Mouse (Mus musculus) forebrain, postnatal 0 days (tissue): Measurements from ENCODE around the gene Arrb1. TPM values are rescaled to one million over a fixed set of nuclear protein-coding genes. Genes with fewer than 3 reads are reported as not detected.
A peak's percentile ranks its signal among the peaks of the same experiment; 100 is the strongest.

ENCODE experiments used
- ATAC-seq: fragments of 200-750 bp; cut with Nextera tagmentation; 2 replicates; pipeline ENCODE4 v1.8.0; 2017; ENCODE audit warnings: mild to moderate bottlenecking, moderate library complexity
- DNase-seq: peaks from one replicate; pipeline ENCODE4 v3.0.0-alpha.2; 2015
- H3K27ac ChIP-seq: fragments of 300-500 bp; sonication (generic); 2 replicates; pipeline ENCODE4 v1.5.1; 2014; ENCODE audit warnings: low read depth, mild to moderate bottlenecking, antibody characterized with exemption, low read length, moderate library complexity, mixed read lengths
- H3K27me3 ChIP-seq: fragments of 300-500 bp; sonication (generic); 2 replicates; pipeline ENCODE4 v1.6.1; 2014; ENCODE audit warnings: mild to moderate bottlenecking, low read length, mixed read lengths; ENCODE audit not compliant: insufficient read depth
- H3K36me3 ChIP-seq: fragments of 300-500 bp; sonication (generic); 2 replicates; pipeline ENCODE4 v1.6.1; 2014; ENCODE audit warnings: mild to moderate bottlenecking, moderate library complexity; ENCODE audit not compliant: insufficient read depth
- H3K4me1 ChIP-seq: fragments of 300-500 bp; sonication (generic); 2 replicates; pipeline ENCODE4 v1.6.1; 2014; ENCODE audit warnings: antibody characterized with exemption; ENCODE audit not compliant: insufficient read depth
- H3K4me2 ChIP-seq: fragments of 300-500 bp; sonication (generic); 2 replicates; pipeline ENCODE4 v1.6.1; 2014; ENCODE audit warnings: low read depth, mild to moderate bottlenecking, moderate library complexity
- H3K4me3 ChIP-seq: fragments of 300-500 bp; sonication (generic); 2 replicates; pipeline ENCODE4 v1.5.1; 2014; ENCODE audit warnings: low read depth, low read length, mixed read lengths
- H3K9ac ChIP-seq: fragments of 300-500 bp; sonication (generic); 2 replicates; pipeline ENCODE4 v1.6.1; 2014; ENCODE audit warnings: mild to moderate bottlenecking
- H3K9me3 ChIP-seq: fragments of 300-500 bp; sonication (generic); 2 replicates; pipeline ENCODE4 v1.6.1; 2016; ENCODE audit warnings: low read length
- CTCF ChIP-seq: sonication (generic); IDR thresholded peaks from 2 replicates; pipeline ENCODE4 v1.5.1; 2016; ENCODE audit warnings: antibody characterized with exemption, control low read depth, low read depth
- WGBS: fragments of 180-500 bp; shearing (Covaris S2); extraction: QIAGEN DNeasy Blood & Tissue Kit; methylation state at CpG from one replicate; pipeline ENCODE4 v1.1.7; 2014; 5-methylcytosine and 5-hydroxymethylcytosine counted together
- polyA plus RNA-seq: library from polyadenylated mRNA; unstranded; fragments of >200 nt; fragmentation: Nextera tagmentation; extraction: Ambion mirVana; gene quantifications from 2 replicates; pipeline ENCODE4 v1.2.1, GENCODE M21; 2015
- total RNA-seq: library from RNA; depleted of rRNA; stranded (reverse); fragments of >200 nt; gene quantifications from 2 replicates; pipeline ENCODE4 v1.2.3, GENCODE M21; 2014

The Arrb1 gene
- total and polyA plus RNA-seq, 2 experiments from 2014 or later: 13.0 to 102 TPM

GRCm38 (mm10) chr7:99538421-99538820 lies 3.2 kb downstream of the Arrb1 start:
- H3K9ac ChIP-seq: no peak overlapping the region
- DNase-seq (no peak), ATAC-seq (no peak)
- no peak overlapping the region for H3K27ac ChIP-seq
- peak overlapping the region; percentile 58 for H3K4me2 ChIP-seq
- 80% methylated on average over 4 of the region's 4 CpGs for WGBS
- no peak for TF ChIP-seq CTCF
- no peaks in the 10 kb centered on the region for H3K9me3 ChIP-seq
- no peaks in the 10 kb centered on the region for H3K36me3 ChIP-seq
- H3K27me3 ChIP-seq: no peaks in the 10 kb centered on the region
- H3K4me1 ChIP-seq: peaks cover 36% of the 10 kb centered on the region
- H3K4me3 ChIP-seq: no peak overlapping the region

DNA sequence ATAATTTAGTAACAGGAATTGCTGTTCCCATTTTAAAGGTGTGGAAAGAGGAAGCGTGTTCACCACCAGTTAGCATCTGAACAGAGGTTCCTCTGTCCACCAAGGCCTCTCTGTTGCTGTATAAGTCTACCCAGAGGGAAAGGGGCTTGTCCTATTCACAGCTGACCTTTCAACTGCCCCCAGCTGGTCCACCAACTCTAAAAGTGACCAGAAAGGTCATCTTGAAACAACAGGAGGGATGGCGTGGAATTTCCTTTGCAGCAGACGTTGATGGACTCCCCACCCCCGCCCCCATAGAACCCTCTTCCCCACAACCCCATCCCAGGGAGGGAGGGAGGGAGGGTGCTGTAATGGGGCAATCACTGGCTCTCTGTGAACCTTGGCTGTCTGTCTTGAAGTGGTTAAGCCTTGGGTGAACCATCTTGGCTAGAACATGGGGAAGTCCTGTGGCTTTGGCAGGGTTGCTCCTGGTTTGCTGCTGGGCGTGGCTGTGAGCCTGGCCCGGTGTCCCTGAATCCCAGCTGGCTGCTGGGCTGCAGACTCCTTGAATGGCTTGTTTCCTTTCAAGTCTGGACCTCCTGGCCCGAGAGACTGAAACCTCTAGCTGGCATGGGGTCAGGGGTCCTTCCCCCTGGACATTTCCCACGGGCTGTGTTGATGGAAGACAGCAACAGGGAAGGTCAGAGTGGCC lies 4.1 kb downstream of the Arrb1 start:
- Histone ChIP-seq H3K36me3 (no peaks in the 10 kb centered on the region), H3K4me1 (peaks cover 36% of the 10 kb centered on the region), H3K9me3 (no peaks in the 10 kb centered on the region), H3K27me3 (no peaks in the 10 kb centered on the region), H3K27ac (no peak overlapping the region), H3K4me2 (peak overlapping the region; percentile 58), H3K4me3 (no peak overlapping the region), H3K9ac (no peak overlapping the region)
- no peak for ATAC-seq
- WGBS: 33% methylated on average over 8 of the region's 8 CpGs
- no peak for DNase-seq
- TF ChIP-seq CTCF: no peak

- H3K4me3 ChIP-seq: no peak overlapping the region
- H3K4me1 ChIP-seq: peaks cover 32% of the 10 kb centered on the region
- 88% methylated on average over 2 of the region's 2 CpGs for WGBS
- no peaks in the 10 kb centered on the region for H3K27me3 ChIP-seq
- peaks cover 2% of the 10 kb centered on the region; the same call in 1 of the 2 replicates for H3K36me3 ChIP-seq
- no peak for ATAC-seq
- no peak for DNase-seq
- H3K9ac ChIP-seq: no peak overlapping the region
- TF ChIP-seq CTCF: no peak
- no peak overlapping the region for H3K27ac ChIP-seq
- peak overlapping the region; percentile 58 for H3K4me2 ChIP-seq
- no peaks in the 10 kb centered on the region for H3K9me3 ChIP-seq
These were observed 4.8 kb downstream of the Arrb1 start for GRCm38 (mm10) chr7:99540016-99540415.

GRCm38 (mm10) chr7:99541204-99541603 lies 5.9 kb downstream of the Arrb1 start:
- DNase-seq: no peak

DNA sequence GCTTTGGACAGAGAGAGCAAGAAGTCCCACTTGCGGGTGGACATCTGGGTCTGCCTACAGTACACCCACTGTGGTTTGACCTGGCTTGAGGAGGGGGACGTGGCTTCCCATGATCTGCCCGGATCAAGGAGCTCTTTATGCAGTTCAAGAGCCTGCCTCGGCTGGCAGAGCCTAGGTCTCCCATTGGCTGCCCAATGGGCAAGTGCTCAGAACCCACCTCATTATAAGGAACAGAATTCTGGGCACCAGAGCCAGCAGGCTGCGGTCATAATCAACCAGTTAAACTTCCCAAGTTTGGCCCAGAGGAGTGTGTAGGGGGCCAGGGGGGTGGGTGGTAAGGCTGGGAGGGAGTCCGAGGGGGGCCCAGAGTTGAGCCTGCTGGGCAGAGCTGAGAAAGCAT lies 9.0 kb downstream of the Arrb1 start:
- H3K9ac ChIP-seq: no peak overlapping the region
- peaks cover 12% of the 10 kb centered on the region for H3K36me3 ChIP-seq
- H3K9me3 ChIP-seq: no peaks in the 10 kb centered on the region
- no peak for TF ChIP-seq CTCF
- H3K4me1 ChIP-seq: peaks cover 5% of the 10 kb centered on the region
- WGBS: 29% methylated on average over 6 of the region's 6 CpGs
- H3K4me3 ChIP-seq: no peak overlapping the region
- no peak overlapping the region for H3K4me2 ChIP-seq
- ATAC-seq (peak; percentile 78), DNase-seq (peak; percentile 60)
- H3K27ac ChIP-seq: peak overlapping the region; percentile 50; the same call in 1 of the 2 replicates
- H3K27me3 ChIP-seq: no peaks in the 10 kb centered on the region

More at GRCm38 (mm10) chr7:99541204-99541603, 5.9 kb downstream of the Arrb1 start:
- Histone ChIP-seq H3K9ac (no peak overlapping the region), H3K4me2 (no peak overlapping the region), H3K27ac (no peak overlapping the region), H3K27me3 (no peaks in the 10 kb centered on the region), H3K4me3 (no peak overlapping the region), H3K9me3 (no peaks in the 10 kb centered on the region), H3K36me3 (peaks cover 6% of the 10 kb centered on the region; the same call in 1 of the 2 replicates), H3K4me1 (peaks cover 32% of the 10 kb centered on the region)
- 65% methylated on average over 5 of the region's 5 CpGs for WGBS
- no peak for ATAC-seq
- TF ChIP-seq CTCF: no peak

GRCm38 (mm10) chr7:99545885-99546745 lies 10.8 kb downstream of the Arrb1 start:
- no peaks in the 10 kb centered on the region for H3K9me3 ChIP-seq
- no peaks in the 10 kb centered on the region for H3K4me1 ChIP-seq
- H3K4me2 ChIP-seq: no peak overlapping the region
- no peak for TF ChIP-seq CTCF
- peaks cover 17% of the 10 kb centered on the region for H3K36me3 ChIP-seq
- H3K4me3 ChIP-seq: no peak overlapping the region
- peak overlapping the region; percentile 74 for H3K27ac ChIP-seq
- H3K27me3 ChIP-seq: no peaks in the 10 kb centered on the region
- DNase-seq: peak; percentile 52
- 23% methylated on average over 10 of the region's 10 CpGs for WGBS
- ATAC-seq: peak; percentile 49
- H3K9ac ChIP-seq: no peak overlapping the region
